Mouse (Mus musculus) left cerebral cortex, adult 9 months (tissue): ENCODE measurements around the gene 4930402F06Rik.

Experiments
- DNase-seq, 2 experiments: peaks; one replicate each; pipeline ENCODE4 v3.0.0; 2022; ENCODE audit warnings: low spot score in 2 of 2

The 4930402F06Rik gene

DNA sequence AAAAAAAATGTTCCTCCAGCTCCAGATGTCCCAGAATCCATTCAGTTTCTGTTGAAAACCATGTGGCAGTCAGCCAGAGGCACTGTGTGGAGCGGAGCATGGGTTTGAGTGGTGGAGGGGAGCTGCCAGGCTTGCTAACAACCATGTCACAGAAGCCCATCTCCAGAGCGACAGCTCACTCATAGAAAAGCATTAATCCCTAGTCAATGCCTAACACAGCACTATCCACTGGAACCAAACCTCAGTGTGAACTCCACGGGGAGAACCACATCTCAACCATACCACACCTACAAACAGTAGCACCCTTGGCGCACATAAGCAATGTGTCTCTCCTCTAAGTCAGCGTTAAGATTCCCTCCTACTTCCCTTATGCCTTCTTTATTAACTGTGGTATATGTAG, at the start of gene 4930402F06Rik:
4930402F06Rik (minus strand) TSS at position 80 of the 400 bp plus-strand sequence.
- DNase-seq = peak in 1 of 2 experiments; percentile 37

GRCm38 (mm10) chr2:35446300-35446699, 49.3 kb upstream of the 4930402F06Rik start:
- no peak for DNase-seq

- no peak for DNase-seq
Observed at GRCm38 (mm10) chr2:35445610-35446009, 48.6 kb upstream of the 4930402F06Rik start.

DNA sequence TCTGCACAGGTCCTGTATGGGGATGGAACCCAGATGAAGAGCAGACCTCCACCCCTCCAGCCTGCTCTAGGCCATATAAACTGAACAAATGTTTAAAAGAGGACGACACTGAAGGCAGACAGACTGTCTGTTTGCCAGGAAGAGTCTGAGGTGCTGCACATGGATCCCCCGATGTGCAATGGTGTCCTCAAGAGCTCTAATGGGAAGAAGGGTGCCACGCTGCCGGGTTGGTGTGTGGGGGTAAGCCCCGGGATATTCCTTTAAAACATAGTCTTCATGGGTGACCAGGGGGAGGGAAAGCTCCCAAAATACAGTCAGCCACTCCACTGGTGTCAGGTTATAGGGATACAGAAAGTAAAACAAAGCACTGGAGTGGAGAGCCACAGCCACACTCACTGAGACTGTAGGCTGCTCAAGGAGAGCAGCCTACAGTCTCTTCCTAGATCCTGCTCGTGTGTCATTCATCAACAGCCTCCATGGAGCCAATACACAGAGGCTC, 47.8 kb upstream of the 4930402F06Rik start:
- DNase-seq = no peak

DNA sequence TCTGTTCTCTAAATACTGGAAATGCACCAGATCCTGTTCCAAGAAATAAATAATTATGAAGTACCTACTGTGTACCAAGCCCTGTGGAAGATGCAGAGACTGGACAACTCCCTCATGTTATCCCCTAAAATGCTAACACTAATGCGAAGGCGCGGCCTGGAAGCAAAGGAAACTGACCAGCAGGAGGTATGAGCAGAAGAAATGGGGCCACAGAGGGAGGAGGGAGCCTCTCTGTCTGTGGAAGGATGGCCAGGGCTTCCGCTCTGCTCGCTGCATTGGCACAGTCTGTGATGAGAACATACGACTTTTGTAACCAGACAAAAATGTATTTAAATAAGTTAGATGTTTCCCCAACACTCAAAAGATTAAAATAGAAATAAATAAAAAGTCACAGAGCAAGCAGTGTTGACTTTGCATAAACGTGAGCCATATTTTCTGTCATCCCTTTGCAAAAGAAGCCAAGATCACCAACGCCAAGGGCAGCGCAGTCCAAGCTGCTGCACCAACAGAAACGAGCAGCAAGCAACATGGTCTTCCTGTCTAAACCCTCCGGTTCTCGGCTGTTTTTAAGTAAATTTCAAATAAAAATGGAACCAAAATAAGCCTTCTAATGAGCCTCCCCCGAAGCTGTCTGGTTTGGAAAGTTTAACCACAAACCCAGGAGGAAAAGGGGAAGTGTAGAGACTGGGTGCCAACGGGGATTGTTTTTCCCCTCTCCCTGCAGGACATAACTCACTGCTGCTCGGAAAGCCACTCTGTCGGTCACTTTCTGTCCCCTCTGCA, 47.2 kb upstream of the 4930402F06Rik start:
- no peak for DNase-seq

DNA sequence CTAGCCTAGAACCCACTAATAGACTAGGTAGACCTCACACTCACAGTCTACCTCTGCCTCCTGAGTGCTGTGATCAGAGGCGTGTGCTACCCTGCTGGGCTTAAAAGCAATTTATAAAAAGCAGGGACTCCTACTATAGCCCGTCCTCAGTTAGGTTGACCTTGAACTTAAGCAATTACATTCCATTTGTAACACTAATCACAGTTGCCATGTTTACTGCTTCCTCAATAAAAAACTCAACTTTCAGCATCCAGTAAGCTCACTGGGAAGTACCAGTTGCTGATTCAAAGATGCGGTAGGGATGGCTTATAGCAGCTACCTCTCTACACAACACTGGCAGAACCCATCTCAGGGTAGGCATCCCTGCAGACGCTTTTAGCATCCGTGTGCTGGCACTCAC, 46.4 kb upstream of the 4930402F06Rik start:
- DNase-seq = no peak

DNA sequence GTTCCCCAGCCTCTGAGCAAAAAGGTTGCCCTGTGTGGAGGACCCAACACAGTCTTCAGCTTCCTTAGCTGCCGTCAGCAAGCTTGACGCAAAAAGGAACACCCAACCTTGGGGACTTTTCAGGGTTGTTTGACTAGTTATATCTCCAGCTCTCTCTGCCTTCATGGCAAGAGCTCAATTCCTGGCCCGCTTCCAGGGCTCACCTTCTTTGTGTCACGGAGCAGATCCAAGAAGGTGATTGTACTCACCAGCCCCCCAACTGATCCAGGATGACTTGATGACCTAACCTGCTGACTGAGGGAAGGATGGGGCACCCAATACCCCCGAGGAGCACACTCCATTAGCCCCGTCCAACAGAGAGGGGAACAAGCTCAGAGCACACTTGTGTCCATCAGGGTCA, 45.1 kb upstream of the 4930402F06Rik start:
- DNase-seq = no peak

DNA sequence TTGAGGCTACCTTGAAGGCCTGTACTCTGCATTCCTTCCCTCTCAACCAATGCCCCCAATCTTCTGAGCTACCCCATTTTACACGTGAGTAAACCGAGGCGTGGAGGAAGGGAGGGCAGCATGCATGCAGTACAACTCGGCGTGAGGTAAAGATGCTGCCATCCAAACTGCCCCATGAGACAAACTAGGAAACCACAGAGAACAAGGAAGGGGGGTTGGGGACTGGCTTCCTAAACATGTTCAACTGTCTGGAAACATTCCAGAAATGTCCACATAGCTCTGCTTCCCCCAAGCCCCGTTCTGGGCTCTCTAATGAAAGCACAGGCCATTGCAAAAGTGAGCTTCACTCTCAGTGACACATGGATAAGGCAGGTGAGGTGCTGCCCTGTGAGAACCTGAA, 44.4 kb upstream of the 4930402F06Rik start:
- no peak for DNase-seq

- no peak for DNase-seq
Observed at GRCm38 (mm10) chr2:35440480-35440879, 43.5 kb upstream of the 4930402F06Rik start.

DNA sequence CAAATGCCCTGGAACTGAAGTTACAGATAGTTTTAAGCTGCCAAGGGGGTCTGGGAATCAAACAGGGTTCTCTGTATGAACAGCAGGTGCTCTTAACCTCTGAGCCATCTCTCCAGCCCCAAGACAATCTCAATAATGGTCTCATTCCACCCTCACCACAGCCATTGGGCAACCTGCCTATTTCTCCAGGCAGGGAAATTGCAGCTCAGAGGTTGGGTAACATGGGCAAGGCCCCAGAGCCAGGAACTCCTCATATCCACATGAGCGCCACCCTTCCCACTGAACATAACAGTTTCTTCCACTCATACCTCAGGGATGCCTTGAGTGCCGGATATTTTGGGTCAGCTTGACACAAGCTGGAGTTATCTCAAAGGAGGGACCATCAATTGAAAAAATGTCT, 40.8 kb upstream of the 4930402F06Rik start:
- DNase-seq = no peak

- DNase-seq = no peak
Observed at GRCm38 (mm10) chr2:35434576-35435123, 37.7 kb upstream of the 4930402F06Rik start.

GRCm38 (mm10) chr2:35433428-35433827, 36.5 kb upstream of the 4930402F06Rik start:
- DNase-seq = no peak

DNA sequence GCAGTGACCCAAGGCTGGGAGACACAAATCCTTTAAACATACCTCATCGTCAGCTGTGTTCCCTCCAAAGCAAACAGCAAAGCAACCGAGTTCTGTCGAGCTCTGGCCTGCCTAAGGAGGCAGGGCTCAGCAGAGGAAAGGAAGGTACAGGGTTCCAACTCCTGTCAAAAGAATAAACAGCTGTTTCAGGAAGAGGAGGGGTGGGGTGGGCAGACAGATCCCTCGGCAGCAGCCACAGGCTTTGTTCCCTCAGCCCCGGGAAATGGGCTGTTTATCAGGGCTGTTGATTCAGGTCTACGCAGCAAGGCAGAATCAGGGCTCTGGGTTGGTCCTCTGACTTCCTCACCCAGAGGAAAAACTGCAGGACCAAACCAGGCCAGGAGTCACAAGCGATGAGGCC, 35.5 kb upstream of the 4930402F06Rik start:
- DNase-seq = no peak

DNA sequence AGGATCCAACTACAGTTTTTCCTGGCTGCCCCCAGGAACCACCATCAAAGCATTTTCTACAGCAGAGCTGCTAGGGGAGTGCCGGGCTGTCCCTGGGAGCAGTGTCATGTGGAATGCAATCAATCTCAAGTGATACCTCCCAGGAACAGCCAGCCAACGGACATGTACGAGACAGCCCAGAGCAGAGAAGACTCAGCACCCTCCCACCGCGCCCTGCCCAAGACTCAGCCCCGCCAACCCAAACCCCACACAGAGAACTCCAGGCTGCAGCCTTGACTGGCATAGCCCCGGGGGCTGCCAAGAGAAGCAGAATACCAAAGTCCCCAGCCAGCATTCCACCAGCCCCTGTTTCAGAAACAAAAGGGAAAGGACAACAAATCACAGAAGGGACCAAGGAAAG, 35.0 kb upstream of the 4930402F06Rik start:
- DNase-seq = no peak

- DNase-seq = no peak
Observed at GRCm38 (mm10) chr2:35430806-35431205, 33.8 kb upstream of the 4930402F06Rik start.

GRCm38 (mm10) chr2:35428615-35429300, 31.8 kb upstream of the 4930402F06Rik start:
- no peak for DNase-seq

DNA sequence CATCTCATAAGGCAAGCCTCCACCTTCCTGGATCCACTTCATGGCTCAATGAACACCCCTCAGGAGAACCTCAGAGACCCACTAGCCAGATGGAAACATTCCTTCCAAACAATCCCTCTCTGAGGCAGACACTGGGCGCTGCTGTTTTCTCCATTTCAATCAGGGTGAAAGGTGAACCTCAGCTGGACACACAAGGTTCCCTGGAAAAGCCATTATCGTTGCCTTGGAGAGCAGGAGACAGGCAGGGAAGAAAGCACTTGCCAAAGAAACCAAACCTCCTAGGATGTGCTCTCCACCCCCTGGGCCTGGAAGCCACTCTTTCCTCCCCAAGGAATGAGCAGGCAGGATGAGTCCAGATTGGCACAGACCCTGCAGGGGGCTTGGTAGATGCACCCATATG, 30.6 kb upstream of the 4930402F06Rik start:
- DNase-seq = no peak

- DNase-seq = no peak
Observed at GRCm38 (mm10) chr2:35423711-35424339, 26.9 kb upstream of the 4930402F06Rik start.

- DNase-seq = no peak
Observed at GRCm38 (mm10) chr2:35422384-35422783, 25.4 kb upstream of the 4930402F06Rik start.

DNA sequence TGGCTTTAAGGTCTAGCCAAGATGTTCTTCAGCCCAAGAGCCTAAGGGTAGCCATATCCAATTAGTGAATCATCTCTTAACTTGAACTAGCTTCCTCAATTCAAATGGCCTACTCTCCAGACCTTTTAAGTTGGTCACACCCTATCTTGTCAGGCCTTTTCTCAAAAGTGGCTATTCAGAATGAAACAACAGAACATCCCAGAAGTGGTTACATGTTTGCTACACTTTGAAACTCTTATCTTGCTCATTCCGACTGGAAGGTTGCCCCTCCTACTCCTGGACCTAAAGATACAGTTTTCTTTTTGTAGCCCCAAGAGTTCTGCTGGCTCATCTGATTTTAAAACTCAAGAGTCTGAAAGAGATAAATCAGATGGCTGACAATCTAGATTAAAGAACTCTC, 23.7 kb upstream of the 4930402F06Rik start:
- no peak for DNase-seq

GRCm38 (mm10) chr2:35419671-35420070, 22.7 kb upstream of the 4930402F06Rik start:
- no peak for DNase-seq

DNA sequence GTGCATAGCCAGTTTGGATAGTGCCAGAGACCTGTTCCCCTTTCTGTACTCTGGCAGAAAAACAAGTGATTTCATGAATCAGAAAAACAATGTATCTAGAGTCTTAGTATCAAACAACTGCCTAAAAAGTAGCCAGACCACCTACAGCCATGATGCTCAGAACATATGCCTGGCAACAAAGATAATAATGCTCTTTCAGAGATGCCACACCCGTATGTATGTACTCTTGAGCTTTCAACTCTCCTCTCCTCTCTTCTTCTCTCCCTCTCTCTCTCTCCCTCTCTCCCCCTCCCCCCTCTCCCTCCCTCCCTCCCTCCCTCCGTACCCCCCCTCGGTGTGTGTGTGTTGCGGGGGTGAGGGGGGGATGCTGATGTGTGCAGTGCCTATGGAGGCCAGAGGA, 22.3 kb upstream of the 4930402F06Rik start:
- DNase-seq = no peak
